Mouse (Mus musculus): ENCODE results near the gene Ftsj3. TPM values are rescaled to one million over a fixed set of nuclear protein-coding genes. Genes with fewer than 3 reads are reported as not detected.
"Not testable (repeated sequence)": the region's sequence is repeated elsewhere in the genome, so short reads cannot be mapped to it uniquely, and the experiment has no call there.

The Ftsj3 gene
- polyA plus RNA-seq, 1 experiment from 2014 or later: 68.3 TPM

GRCm38 (mm10) chr11:106256775-106257174 is 896 bp upstream of the Ftsj3 start:
- CTCF ChIA-PET: interaction anchor here (0.9 to 1.7 kb wide), 9 partner anchors 10 to 135 kb away, joined by 3 to 9 read pairs (median 4); partner anchors contain the start of gene Tcam1
- POLR2A ChIA-PET: interaction anchor here (1.2 kb wide), 1 partner anchor 15 kb away, joined by 8 read pairs; no protein-coding TSS in a partner anchor
- in situ Hi-C loops (cut with MboI; ENCODE audit: low pct_unique_long_range_greater_than_20kb): no loop called here
- no peak for ATAC-seq
- no peak for TF ChIP-seq CTCF (IDR thresholded peaks at IDR 0.05)
- H3K27me3 ChIP-seq: no peaks in the 10 kb centered on the region
- no peak for DNase-seq (ENCODE audit: low read depth, low spot score)

DNA sequence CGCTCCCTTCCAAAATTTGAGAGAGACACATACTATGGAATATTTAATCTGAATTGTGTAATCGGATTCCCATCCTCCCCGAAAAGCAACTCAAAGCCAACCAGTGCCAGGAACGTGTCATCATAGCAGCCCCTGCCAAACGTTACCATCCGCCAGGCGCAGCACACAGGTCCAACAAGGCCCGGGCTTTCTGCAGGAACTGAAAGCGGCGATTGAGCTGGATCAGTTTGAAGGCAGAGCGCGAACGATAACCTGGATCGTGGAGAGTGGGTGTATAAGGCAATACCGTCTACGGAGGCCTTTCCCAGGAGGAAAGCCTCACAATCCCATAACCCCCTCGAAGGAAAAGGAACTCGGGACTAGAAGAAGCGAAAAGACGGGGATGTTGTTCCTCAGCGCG is 705 bp downstream of the Ftsj3 start:
- no peaks in the 10 kb centered on the region for H3K27me3 ChIP-seq
- CTCF ChIA-PET: no interaction called here
- POLR2A ChIA-PET: no interaction called here
- TF ChIP-seq CTCF (IDR thresholded peaks at IDR 0.05): no peak
- ATAC-seq: no peak
- no peak for DNase-seq (ENCODE audit: low read depth, low spot score)
- in situ Hi-C loops (cut with MboI; ENCODE audit: low pct_unique_long_range_greater_than_20kb): no loop called here

DNA sequence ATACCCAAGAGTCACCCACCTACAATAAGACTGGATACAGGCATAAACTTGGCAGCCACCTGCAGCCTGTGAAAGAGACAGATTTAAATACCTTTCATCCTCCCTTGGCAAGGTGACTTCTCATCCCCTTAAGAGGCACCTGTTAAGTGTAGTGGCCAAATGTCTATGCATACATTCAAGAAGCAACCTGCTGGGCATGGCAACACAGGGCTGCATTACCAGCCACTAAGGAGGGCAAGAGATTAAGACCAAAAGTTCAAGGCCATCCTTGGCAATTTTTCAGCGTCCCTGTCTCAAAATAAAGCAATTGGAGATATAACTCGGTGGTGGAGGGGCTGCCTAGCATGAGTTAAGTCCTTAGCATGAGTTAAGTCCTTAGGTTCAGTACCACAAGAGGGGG is 1.1 kb downstream of the Ftsj3 start:
- H3K27me3 ChIP-seq: no peaks in the 10 kb centered on the region
- ChIA-PET CTCF (no interaction called here), POLR2A (no interaction called here)
- TF ChIP-seq CTCF (IDR thresholded peaks at IDR 0.05): no peak
- no peak for ATAC-seq
- no peak for DNase-seq (ENCODE audit: low read depth, low spot score)
- in situ Hi-C loops (cut with MboI; ENCODE audit: low pct_unique_long_range_greater_than_20kb): no loop called here

DNA sequence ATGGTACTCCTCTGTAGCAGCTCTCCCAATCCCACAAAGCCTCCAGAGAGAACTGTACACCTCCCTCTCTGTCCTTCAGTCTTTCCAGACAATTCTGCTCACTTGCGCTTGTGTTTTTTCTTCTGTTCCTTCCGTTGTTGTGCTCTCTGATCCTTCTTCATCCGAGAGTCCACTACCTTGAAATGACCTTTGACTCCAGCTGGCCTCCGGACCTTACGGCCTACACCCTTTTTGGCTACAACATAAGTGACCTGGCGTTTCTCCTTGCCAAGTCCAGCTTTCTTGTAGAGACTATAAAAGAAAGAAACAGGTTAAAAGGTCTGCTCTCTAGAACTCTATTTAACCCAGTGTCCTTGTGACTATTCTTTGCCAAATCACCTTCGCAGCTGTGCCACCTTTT is 6.6 kb downstream of the Ftsj3 start:
- DNase-seq (ENCODE audit: low read depth, low spot score): no peak
- no peak for TF ChIP-seq CTCF (IDR thresholded peaks at IDR 0.05)
- POLR2A ChIA-PET: interaction anchor here (0.8 kb wide), 1 partner anchor 26 kb away, joined by 3 read pairs; no protein-coding TSS in a partner anchor
- H3K27me3 ChIP-seq: no peaks in the 10 kb centered on the region
- in situ Hi-C loops (cut with MboI; ENCODE audit: low pct_unique_long_range_greater_than_20kb): no loop called here
- CTCF ChIA-PET: no interaction called here
- no peak for ATAC-seq

DNA sequence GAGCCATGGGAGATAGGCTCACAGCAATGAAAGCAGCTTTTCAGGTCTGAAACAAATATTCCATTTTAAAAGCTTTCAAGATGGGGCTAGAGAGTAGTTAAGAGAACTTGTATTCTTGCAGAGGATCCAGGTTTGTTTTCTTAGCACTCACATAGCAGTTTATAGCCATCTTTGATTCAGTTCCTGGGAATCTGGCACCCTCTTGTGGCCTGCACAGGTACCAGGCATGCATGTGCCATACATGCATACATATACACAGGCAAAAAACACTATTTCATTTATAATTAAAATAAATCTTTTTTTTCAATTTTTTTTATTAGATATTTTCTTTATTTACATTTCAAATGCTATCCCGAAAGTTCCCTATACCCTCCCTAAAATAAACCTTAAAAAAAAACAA is 9.0 kb downstream of the Ftsj3 start:
- DNase-seq (ENCODE audit: low read depth, low spot score) (no peak), ATAC-seq (no peak)
- POLR2A ChIA-PET: no interaction called here
- H3K27me3 ChIP-seq: no peaks in the 10 kb centered on the region
- CTCF ChIA-PET: interaction anchor here (2.5 to 2.9 kb wide), 2 partner anchors 10 to 17 kb away, joined by 8 to 11 read pairs; no protein-coding TSS in a partner anchor
- peak; percentile 65 for TF ChIP-seq CTCF (IDR thresholded peaks at IDR 0.05)
- in situ Hi-C loops (cut with MboI; ENCODE audit: low pct_unique_long_range_greater_than_20kb): no loop called here

- POLR2A ChIA-PET; in situ Hi-C loops (cut with MboI; ENCODE audit: low pct_unique_long_range_greater_than_20kb); CTCF ChIA-PET: not testable (repeated sequence)
These were observed 21.9 kb downstream of the Ftsj3 start for GRCm38 (mm10) chr11:106233978-106234377.

DNA sequence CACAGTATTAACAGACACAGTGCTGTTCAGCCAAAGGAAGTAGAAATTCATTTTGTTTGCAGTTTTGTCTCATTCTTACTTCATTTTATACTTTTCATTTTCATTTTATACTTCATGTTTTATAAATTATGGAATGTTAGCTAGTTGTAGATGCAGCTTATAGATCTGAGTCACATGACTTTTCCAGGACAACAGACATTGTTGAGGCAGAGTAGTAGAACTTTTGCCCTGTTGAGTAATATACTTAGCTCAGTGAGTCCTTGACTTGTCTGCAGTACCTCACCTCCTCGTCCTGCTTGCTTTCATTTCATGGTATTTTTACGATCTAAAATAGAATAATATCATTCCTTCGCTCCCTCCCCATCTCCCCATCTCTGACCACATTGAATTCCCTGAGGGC is 35.3 kb downstream of the Ftsj3 start:
- in situ Hi-C loops (cut with MboI; ENCODE audit: low pct_unique_long_range_greater_than_20kb): no loop called here
- TF ChIP-seq CTCF (IDR thresholded peaks at IDR 0.05): no peak
- ChIA-PET CTCF (interaction anchor here (1.4 kb wide), 1 partner anchor 10 kb away, joined by 4 read pairs; no protein-coding TSS in a partner anchor), POLR2A (no interaction called here)
- ATAC-seq: no peak
- H3K27me3 ChIP-seq: no peaks in the 10 kb centered on the region
- no peak for DNase-seq (ENCODE audit: low read depth, low spot score)

More at GRCm38 (mm10) chr11:106233978-106234377, 21.9 kb downstream of the Ftsj3 start:
- not testable (repeated sequence) for H3K27me3 ChIP-seq; DNase-seq (ENCODE audit: low read depth, low spot score); ATAC-seq
- TF ChIP-seq CTCF (IDR thresholded peaks at IDR 0.05): peak; percentile 65

GRCm38 (mm10) chr11:106216730-106217490 is 39.0 kb downstream of the Ftsj3 start, which contains the start of gene Ddx42:
TSS of gene Ddx42 (plus strand) at chr11:106216926.
- POLR2A ChIA-PET: interaction anchor here (0.7 to 0.8 kb wide), 2 partner anchors 10 to 56 kb away, joined by 3 read pairs; partner anchors contain the start of genes Gm10840 and Limd2
- no peaks in the 10 kb centered on the region for H3K27me3 ChIP-seq
- no peak for TF ChIP-seq CTCF (IDR thresholded peaks at IDR 0.05)
- in situ Hi-C loops (cut with MboI; ENCODE audit: low pct_unique_long_range_greater_than_20kb): no loop called here
- CTCF ChIA-PET: no interaction called here
- ATAC-seq: peak; percentile 68
- peak; percentile 91 for DNase-seq (ENCODE audit: low read depth, low spot score)

DNA sequence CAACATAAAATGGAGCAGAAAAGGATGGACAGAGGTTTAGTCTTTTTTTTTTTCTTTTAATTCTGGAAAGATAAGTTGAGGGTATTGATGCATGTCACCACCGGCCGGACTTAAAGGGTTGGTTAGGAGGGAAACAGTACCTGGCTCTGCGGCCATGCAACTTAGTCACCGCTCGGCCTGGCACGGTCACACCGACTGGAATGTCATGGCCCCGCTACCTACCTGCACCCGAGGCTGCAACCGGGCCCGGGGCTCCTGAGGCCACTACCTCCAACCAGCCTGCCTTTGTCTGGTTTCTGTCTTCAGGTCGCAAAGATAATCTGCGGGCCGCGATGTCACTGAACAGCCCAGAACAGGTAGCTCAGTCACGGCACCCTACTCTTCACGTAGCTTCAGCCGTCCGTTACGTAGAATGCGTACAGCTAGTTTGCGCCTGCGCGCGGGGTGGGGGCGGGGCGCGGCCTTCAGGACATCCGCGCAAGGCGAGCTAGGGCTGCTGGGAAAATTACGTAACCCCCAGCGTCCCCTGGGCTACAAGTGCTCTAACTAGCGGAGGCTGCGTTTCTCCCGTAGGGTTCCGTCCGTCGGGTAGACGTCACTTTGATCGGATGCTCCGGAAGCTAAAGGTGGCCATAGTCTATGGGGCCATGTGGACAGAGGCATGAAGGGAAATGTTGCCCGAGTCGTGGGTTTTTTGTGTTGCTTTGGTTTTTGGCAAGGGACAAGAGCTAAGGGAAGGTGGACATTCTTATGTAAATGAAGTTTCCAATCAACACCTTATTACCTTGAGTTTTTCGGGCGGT is 39.8 kb downstream of the Ftsj3 start, which contains the start of gene Ccdc47:
TSS of gene Ccdc47 (minus strand) at position 418 of the 803 bp plus-strand sequence.
- in situ Hi-C loops (cut with MboI; ENCODE audit: low pct_unique_long_range_greater_than_20kb): no loop called here
- peak; percentile 94 for ATAC-seq

DNA sequence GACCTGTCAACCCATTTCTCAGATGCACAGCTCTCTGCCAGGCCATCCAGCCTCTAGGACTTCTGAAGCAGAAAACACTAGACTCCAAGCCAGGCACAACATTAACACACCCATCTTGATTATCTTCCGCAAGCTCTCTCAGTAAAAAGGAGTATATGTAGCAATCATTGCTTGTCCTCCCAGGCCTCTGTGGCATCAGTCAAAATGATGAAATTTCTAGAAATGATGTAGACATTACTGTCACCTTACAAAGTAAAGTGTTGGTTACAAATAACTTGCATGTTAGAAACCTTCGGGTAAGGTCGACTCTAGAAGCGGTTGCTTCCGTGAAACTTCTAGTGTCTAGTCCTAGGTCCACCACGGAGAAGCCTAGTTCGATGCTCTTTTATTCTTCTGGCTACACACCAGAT is 40.4 kb downstream of the Ftsj3 start:
- TF ChIP-seq CTCF (IDR thresholded peaks at IDR 0.05): no peak
- in situ Hi-C loops (cut with MboI; ENCODE audit: low pct_unique_long_range_greater_than_20kb): no loop called here
- H3K27me3 ChIP-seq: no peaks in the 10 kb centered on the region
- ChIA-PET CTCF (no interaction called here), POLR2A (no interaction called here)
- no peak for DNase-seq (ENCODE audit: low read depth, low spot score)
- no peak for ATAC-seq

More for the DNA sequence above, 39.8 kb downstream of the Ftsj3 start, which contains the start of gene Ccdc47:
- CTCF ChIA-PET: no interaction called here
- peak; percentile 96 for DNase-seq (ENCODE audit: low read depth, low spot score)
- no peaks in the 10 kb centered on the region for H3K27me3 ChIP-seq
- TF ChIP-seq CTCF (IDR thresholded peaks at IDR 0.05): no peak
- POLR2A ChIA-PET: no interaction called here

DNA sequence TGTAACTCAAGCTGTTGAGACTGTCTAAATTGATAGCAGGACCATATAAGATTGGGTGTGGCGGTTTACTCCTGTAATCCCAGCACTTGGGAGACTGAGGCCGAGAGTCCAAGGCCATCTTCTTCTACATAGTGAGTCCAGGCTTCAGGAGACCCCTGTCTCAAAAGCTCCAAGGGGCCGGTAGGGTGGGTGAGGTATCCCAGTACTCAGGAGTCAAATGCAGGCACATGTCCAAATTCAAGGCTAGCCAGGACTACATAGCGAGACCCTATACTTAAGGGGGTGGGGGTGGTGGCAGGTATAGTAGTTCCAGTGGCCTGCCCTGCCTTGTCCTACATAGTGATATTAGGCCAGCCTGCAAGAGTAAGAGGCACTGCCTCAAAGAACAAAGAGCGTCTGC is 41.0 kb downstream of the Ftsj3 start:
- no peak for DNase-seq (ENCODE audit: low read depth, low spot score)
- TF ChIP-seq CTCF (IDR thresholded peaks at IDR 0.05): no peak
- no peaks in the 10 kb centered on the region for H3K27me3 ChIP-seq
- POLR2A ChIA-PET: no interaction called here
- no peak for ATAC-seq
- CTCF ChIA-PET: no interaction called here
- in situ Hi-C loops (cut with MboI; ENCODE audit: low pct_unique_long_range_greater_than_20kb): no loop called here

All from Patski (cell line).